Mouse (Mus musculus) urinary bladder, adult 2 months (tissue): Measurements from ENCODE around the gene Spn. TPM values are rescaled to one million over a fixed set of nuclear protein-coding genes. Genes with fewer than 3 reads are reported as not detected.

Source experiments
- DNase-seq: peaks from one replicate; pipeline ENCODE4 v3.0.0; 2022; ENCODE audit warnings: low spot score
- polyA plus RNA-seq: library from polyadenylated mRNA; depleted of rRNA; stranded (reverse); fragments of >200 nt; gene quantifications from 2 replicates; pipeline ENCODE4 v1.2.3, GENCODE M21; 2012

Spn gene
- polyA plus RNA-seq, 1 experiment = 1.2 TPM

GRCm38 (mm10) chr7:127140623-127141404 is 3.2 kb upstream of the Spn start:
- DNase-seq = no peak

GRCm38 (mm10) chr7:127139562-127139961 is 1.9 kb upstream of the Spn start:
- DNase-seq = no peak

- no peak for DNase-seq
These were observed 1.5 kb upstream of the Spn start for GRCm38 (mm10) chr7:127139100-127139499.

DNA sequence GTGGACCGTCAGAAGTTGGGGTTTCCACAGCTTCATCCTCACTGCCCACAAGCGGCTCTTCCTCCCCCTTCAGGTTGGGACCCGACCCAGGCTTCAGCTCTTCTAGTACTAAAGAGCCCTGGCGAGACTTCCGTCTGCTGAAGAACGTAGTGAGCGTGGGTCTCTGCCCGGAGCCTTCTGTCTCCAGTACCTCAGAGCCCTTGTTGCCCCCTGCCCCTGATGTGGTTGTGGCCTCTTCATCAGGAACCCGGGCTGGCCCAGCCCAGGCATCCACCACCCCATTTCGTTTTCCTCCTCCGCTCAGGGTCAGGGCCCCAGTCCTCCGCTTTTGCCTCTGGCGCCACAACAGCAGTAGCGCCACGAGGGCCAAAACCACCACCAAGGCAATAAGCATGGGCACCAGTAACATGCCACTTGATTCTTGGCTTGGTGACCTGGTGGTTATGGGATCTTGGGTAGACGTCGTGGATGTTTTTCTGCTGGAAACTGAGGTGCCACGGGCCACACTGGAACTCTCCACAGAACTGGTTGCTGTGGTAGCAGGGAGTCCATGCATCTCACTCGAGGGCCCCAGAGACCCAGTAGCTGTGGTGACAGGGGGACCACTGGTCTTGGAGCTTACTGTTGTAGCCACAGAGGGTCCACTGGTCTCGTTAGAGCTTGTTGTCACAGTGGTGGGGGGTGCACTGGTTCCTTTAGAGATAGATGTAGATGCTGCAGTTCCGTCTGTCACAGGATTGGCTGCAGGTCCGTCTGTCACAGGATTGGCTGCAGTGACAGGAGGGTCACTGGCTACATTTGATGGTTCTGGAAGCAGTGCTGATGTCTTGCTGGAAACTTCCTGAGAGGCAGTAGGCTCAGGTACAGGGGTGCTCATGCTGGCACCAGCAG is 1.2 kb downstream of the Spn start:
- DNase-seq = no peak

- no peak for DNase-seq
These were observed 2.7 kb downstream of the Spn start for GRCm38 (mm10) chr7:127134821-127135447.

GRCm38 (mm10) chr7:127133125-127133524 is 4.5 kb downstream of the Spn start:
- no peak for DNase-seq

DNA sequence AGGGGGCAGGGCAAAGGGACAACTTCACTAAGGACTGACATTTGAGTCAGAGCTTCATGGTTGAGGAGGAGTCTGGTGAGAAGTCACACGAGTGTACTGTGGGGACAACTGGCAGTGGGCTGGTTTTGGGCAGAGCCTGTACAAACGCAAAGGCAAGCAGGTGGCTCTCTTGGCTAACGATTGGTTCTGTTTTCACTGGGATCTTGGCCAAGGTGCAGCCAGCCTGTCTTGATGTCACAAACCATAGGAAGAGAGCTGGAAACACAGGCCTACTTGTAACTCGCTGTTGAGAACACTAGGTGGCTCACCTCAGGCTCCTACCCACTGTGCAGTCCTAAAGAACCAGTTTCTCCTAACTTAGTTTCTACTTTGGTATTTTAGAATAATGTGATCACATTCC is 8.0 kb downstream of the Spn start:
- DNase-seq = no peak

GRCm38 (mm10) chr7:127121911-127122270 is 15.7 kb downstream of the Spn start, which contains the start of gene Qprt:
Qprt (minus strand) TSS chr7:127122226.
- DNase-seq = no peak

- no peak for DNase-seq
These were observed 16.3 kb downstream of the Spn start for GRCm38 (mm10) chr7:127121061-127121910.

DNA sequence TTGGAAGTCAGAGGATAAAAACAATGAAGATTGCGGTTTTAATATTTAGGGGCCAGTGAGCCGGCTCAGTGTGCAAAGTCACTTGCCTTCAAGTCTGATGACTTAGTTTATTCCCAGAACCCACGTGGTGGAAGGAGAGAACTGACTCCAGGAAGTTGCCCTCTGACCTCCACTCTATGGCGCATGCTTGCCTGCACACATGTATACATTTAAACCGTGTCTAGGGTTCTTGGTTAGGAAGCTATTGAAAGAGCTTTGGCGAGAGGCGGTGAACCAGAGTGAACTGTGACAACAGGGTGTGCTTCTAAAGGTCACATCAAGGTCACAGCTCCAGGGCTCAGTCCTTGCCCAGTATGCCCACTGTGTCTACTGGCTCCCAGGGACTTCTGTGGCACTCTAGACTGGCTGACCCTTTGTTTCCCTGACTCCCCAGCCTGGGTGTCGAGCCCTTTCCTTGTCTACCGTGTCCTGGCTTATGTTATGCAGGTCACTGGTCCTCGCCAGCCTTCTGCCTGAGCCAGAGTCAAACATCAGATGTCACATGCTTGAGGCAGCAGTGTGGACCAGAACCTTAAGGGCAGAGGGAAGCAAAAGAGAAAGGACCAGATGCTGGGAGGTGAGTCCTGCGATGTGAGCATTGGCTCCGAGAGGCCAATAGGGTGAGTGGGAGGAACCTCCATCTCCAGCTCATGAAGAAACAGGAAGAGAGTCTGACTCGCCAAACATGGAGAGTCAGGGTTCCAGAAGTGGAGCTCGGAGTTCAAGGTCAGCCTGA is 18.8 kb downstream of the Spn start:
- DNase-seq = no peak

DNA sequence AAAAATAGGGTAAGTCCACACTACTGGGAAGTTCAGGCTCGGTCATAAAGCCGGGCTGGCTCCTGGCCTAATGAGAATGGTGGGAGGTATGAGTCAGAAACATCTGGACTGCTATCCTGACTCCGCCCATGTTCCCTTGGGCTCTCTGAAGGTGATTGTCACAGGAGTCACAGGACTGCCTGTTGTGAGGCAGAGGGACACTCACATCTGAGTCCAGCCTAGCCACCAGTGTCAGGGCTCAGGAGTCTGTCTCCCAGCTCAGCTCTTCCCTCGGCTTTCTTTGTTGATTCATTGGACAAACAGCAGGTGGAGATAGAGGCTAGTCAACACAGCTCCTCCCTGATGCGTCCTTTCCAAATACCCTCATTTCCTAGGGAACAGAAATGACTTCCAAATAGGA is 19.7 kb downstream of the Spn start:
- no peak for DNase-seq

DNA sequence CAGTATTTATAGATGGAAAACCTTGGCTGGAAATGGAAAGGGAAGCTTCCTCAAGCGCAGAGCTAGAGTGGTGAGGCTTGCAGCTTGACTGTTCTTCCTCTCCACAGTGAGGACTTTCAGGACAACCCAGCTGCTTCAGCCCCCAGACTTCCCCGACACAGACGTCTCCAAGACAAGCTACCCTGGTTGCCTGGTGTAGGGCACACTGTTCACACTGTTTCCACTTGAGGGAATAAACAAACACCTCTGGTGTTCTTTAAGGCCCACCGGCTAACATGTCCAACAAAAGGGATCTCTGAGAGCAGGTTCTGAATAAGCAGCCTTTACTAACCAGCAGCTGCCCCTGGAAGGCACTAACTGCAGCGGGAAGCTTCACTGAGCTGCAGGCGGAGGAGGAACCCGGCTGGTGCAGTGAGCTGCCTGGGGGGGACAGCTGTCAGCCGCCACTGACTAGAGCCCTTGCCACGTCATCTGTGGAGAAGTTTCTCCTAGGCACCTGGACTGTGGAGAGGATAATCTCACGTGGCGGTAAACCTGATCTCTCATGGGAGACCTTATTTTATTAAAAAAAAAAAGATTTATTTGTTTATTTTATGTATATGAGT is 21.2 kb downstream of the Spn start:
- no peak for DNase-seq

DNA sequence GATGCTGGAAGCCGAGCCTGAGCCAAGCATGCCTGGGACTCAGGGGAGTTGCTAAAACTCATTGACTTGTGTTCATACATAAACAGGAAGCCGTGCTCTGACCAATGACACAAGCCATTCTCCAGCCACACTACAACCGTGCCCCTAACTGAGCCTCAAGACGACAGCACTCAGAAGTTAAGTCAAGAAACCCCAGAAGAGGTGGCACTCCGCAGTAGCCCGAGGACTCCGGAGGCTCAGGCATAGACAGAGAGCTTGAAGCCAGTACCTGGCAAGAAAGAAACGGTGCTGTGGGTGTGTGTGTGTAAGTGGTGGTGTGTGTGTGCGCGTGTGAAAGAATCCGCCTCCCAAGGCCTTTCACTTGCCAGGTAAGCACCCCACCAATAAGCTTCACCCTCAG is 22.7 kb downstream of the Spn start:
- no peak for DNase-seq

DNA sequence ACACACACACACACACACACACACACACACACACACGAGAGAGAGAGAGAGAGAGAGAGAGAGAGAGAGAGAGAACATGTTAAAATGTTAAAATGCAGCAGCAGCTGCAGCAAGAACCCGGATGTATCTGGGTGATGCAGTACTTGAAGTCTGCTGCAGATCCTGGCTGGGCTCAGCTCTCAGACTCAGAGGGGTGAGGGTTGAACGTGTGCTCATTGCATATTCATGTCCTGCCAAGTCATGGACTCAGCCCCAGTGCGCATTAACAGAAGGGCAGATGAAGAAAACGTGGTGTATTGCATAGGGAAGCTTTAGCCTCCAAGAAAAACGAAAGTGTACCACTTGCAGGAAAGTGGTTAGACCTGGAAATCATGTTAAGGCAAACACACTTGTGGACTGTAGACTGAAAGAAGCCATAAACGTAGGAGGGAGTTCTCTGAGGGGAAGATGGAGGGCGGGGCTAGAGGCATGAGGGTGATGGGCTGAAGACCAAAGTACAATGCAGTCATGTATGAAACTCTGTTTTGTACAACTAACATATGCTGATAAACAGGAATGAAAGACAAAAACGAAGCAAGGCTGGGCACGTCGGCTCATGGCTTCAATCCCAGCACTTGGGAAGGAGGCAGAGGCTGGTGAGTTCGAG is 23.9 kb downstream of the Spn start:
- no peak for DNase-seq

DNA sequence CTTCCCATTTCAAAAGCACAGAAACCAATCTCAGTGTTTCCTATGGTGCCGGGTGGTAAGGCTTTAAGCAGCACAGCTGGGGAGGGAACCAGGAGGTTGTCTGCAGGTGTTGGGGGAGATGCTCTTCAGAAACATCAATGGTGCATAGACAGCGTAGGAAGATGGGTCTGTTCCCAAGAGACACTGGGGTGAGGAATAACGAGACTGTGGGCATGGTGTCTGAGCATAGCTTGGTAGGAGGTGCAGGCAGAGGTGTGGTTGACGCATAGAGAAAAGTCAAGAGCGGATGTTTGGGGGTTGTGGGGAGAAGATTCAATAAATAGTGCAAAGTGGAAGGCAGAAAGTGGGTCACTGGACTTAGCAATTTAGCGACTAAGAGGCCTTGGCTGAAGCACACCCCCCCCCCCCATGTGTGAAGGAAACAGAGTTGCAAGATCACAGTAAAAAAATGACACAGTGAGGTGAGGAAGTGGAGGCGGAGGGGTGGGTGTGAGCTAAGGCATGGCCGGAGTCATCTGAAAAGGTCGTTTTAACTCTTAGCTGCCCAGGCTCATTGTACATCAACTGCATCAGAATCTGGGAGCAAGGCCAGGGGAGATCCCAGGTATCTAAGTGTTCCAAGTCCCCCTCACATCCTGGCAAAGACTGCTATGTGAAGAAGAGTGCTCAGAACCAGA is 24.6 kb downstream of the Spn start:
- no peak for DNase-seq

GRCm38 (mm10) chr7:127112251-127112841 is 25.3 kb downstream of the Spn start:
- DNase-seq = no peak

DNA sequence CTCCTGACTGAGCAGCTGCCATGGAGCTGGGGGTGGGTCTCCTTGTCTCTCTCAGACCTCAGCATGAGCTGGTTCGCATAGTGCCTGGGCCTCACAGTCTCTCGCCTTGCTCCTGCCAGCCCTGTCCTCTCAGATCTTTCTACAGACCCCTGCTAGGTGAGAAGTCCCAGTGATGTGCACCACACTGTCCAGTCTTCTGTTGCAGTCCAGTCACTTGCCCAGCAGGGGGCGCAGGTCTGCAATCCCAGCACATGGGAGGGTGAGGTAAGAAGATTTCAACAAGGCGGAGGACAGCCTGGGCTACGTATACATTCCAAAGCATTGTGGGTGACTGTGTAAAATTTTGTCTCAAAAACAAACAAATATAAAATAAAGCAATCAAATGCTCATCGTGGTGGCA is 26.2 kb downstream of the Spn start:
- DNase-seq = no peak

DNA sequence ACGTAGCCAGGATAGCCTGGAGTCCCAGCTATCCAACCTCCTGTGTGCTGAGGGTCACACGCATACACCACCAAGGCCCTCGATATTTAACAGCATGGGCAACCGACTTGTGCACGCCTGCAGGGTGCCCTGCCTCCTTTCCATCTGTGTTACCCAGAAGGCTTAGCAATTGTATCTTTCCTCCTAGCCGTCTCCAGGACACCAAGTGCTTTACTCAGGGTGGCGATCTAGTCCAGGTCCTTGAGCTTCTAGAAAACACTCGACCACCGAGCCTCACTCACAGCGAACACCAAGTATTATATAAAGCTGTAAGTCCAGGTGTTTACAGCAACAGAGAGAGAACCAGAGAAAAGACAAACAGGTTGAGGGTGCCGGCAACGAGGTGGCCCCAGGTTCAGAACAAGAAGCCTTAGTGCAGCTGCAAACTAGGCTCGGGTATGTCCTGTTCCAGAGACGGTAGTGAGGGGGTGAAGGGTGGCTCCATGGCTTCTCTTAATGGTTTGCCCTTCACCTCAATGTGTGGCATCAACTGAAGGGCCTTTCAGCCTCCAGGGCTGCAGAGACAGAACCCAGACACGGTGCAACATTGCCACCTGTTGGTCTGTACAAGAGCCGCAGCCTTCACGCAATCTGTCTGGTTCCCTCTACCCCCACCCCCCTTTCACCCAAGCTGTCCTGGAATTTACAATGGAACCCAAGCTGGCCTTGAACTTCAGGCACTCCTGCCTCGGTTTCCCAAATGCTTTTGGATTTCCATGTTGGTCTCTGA is 27.2 kb downstream of the Spn start:
- DNase-seq = no peak
